Comparison of ENCODE assay signal across 8 mouse cellular contexts in genomic region chr8:4258678-4259077, GRCm38 (mm10). TPM values are rescaled to one million over a fixed set of nuclear protein-coding genes. Genes with fewer than 3 reads are reported as not detected.
DNase-seq lines count a peak whose midpoint lies in the region; ATAC-seq and TF ChIP-seq lines count a peak whose summit lies in the region.

No protein-coding gene starts in this region.

- DNase-seq in kidney, adult 11 months = peak; percentile 43
- DNase-seq in kidney, adult 8-10 months = no peak
- DNase-seq in ES-CJ7 (ENCODE audit: low read depth, low spot score) = peak; percentile 87
- DNase-seq in embryonic facial prominence, embryonic 11.5 days (ENCODE audit: low spot score) = peak; percentile 78
- no peak for DNase-seq in stomach, postnatal 0 days (ENCODE audit: low spot score)
- no peak for DNase-seq in right cerebral cortex, postnatal 14 days

- no peaks in the 10 kb centered on the region for H3K27me3 ChIP-seq in embryonic facial prominence, embryonic 11.5 days (ENCODE audit: control insufficient read depth, insufficient read depth, low read length)
- no peaks in the 10 kb centered on the region for H3K27me3 ChIP-seq in hindbrain, embryonic 12.5 days
- no peaks in the 10 kb centered on the region for H3K27me3 ChIP-seq in stomach, postnatal 0 days (ENCODE audit: control insufficient read depth, insufficient read depth, low read length)

- peak; percentile 77 for ATAC-seq in embryonic facial prominence, embryonic 11.5 days (replicated peaks; ENCODE audit: insufficient number of reproducible peaks, low FRiP score, low TSS enrichment, low read depth)
- ATAC-seq in hindbrain, embryonic 12.5 days (ENCODE audit: low FRiP score) = peak; percentile 83
- ATAC-seq in megakaryocyte, adult 5-6 weeks (ENCODE audit: poor library complexity, severe bottlenecking) = peak; percentile 13; the same call in 1 of the 2 replicates
- peak; percentile 52 for ATAC-seq in stomach, postnatal 0 days (ENCODE audit: low FRiP score, low TSS enrichment)

- H3K4me2 ChIP-seq in embryonic facial prominence, embryonic 11.5 days (ENCODE audit: low read depth, low read length) = peak overlapping the region; percentile 74
- H3K4me2 ChIP-seq in hindbrain, embryonic 12.5 days (replicated peaks) = peak overlapping the region; percentile 74
- H3K4me2 ChIP-seq in stomach, postnatal 0 days (replicated peaks; ENCODE audit: low read depth) = peak overlapping the region; percentile 94

- peak overlapping the region; percentile 94 for H3K9ac ChIP-seq in embryonic facial prominence, embryonic 11.5 days (replicated peaks; ENCODE audit: low read length)
- peak overlapping the region; percentile 86 for H3K9ac ChIP-seq in hindbrain, embryonic 12.5 days
- peak overlapping the region; percentile 67 for H3K9ac ChIP-seq in stomach, postnatal 0 days (ENCODE audit: low read length)

- under 1% methylated on average over 32 of the region's 32 CpGs for WGBS in embryonic facial prominence, embryonic 11.5 days
- under 1% methylated on average over 32 of the region's 32 CpGs for WGBS in hindbrain, embryonic 12.5 days
- under 1% methylated on average over 32 of the region's 32 CpGs for WGBS in stomach, postnatal 0 days

- no peaks in the 10 kb centered on the region for H3K4me1 ChIP-seq in embryonic facial prominence, embryonic 11.5 days (ENCODE audit: control insufficient read depth, insufficient read depth, low read length)
- peaks cover 37% of the 10 kb centered on the region for H3K4me1 ChIP-seq in hindbrain, embryonic 12.5 days
- H3K4me1 ChIP-seq in stomach, postnatal 0 days (replicated peaks; ENCODE audit: control insufficient read depth, insufficient read depth) = no peaks in the 10 kb centered on the region; the same call in 1 of the 2 replicates

- peaks cover 6% of the 10 kb centered on the region for H3K36me3 ChIP-seq in embryonic facial prominence, embryonic 11.5 days (replicated peaks; ENCODE audit: control insufficient read depth, insufficient read depth, low read depth, low read length)
- peaks cover 59% of the 10 kb centered on the region for H3K36me3 ChIP-seq in hindbrain, embryonic 12.5 days
- peaks cover 22% of the 10 kb centered on the region for H3K36me3 ChIP-seq in stomach, postnatal 0 days (ENCODE audit: control insufficient read depth, insufficient read depth, low read length)

- no peak for TF ChIP-seq EP300 in stomach, postnatal 0 days (optimal IDR thresholded peaks at IDR 0.05)

- H3K27ac ChIP-seq in embryonic facial prominence, embryonic 11.5 days (replicated peaks; ENCODE audit: low read depth, low read length) = peak overlapping the region; percentile 88
- H3K27ac ChIP-seq in hindbrain, embryonic 12.5 days = peak overlapping the region; percentile 97
- H3K27ac ChIP-seq in stomach, postnatal 0 days (replicated peaks) = peak overlapping the region; percentile 61

- peak overlapping the region; percentile 88 for H3K4me3 ChIP-seq in embryonic facial prominence, embryonic 11.5 days (ENCODE audit: low read depth, low read length)
- peak overlapping the region; percentile 82 for H3K4me3 ChIP-seq in hindbrain, embryonic 12.5 days
- H3K4me3 ChIP-seq in stomach, postnatal 0 days (ENCODE audit: low read depth, low read length) = peak overlapping the region; percentile 62

- no peaks in the 10 kb centered on the region for H3K9me3 ChIP-seq in embryonic facial prominence, embryonic 11.5 days (replicated peaks; ENCODE audit: control insufficient read depth, low read length)
- H3K9me3 ChIP-seq in hindbrain, embryonic 12.5 days (replicated peaks) = no peaks in the 10 kb centered on the region
- no peaks in the 10 kb centered on the region for H3K9me3 ChIP-seq in stomach, postnatal 0 days (ENCODE audit: control insufficient read depth, low read length)

- TF ChIP-seq CTCF in stomach, postnatal 0 days (IDR thresholded peaks at IDR 0.05; ENCODE audit: low read depth) = no peak

RNA-seq across cellular contexts. Expression of gene Ctxn1, which starts 0.4 kb away (rescaled TPM):
- polyA plus RNA-seq in embryonic facial prominence, embryonic 11.5 days (2014; fragmentation: Nextera tagmentation; extraction: Ambion mirVana) = 75.3 and 88.2 TPM in 2 replicates
- polyA plus RNA-seq in hindbrain, embryonic 12.5 days (2016; fragmentation: Nextera tagmentation; extraction: Ambion mirVana) = 194 and 195 TPM in 2 replicates
- 0.91 and 1.9 TPM in 2 replicates for total RNA-seq in megakaryocyte, adult 5-6 weeks (2015)
- total RNA-seq in megakaryocyte, adult 5-6 weeks (2017) = 0.15 TPM in 1 of 2 replicates, not detected in the other
- polyA plus RNA-seq in stomach, postnatal 0 days (2015; fragmentation: Nextera tagmentation; extraction: Ambion mirVana) = 43.9 and 53.1 TPM in 2 replicates

RNA-seq across cellular contexts. Expression of gene Snapc2, which starts 5.8 kb away (rescaled TPM):
- polyA plus RNA-seq in embryonic facial prominence, embryonic 11.5 days (2014; fragmentation: Nextera tagmentation; extraction: Ambion mirVana) = 59.8 and 67.4 TPM in 2 replicates
- 57.3 and 60.2 TPM in 2 replicates for polyA plus RNA-seq in hindbrain, embryonic 12.5 days (2016; fragmentation: Nextera tagmentation; extraction: Ambion mirVana)
- total RNA-seq in megakaryocyte, adult 5-6 weeks (2015) = 17.1 and 19.3 TPM in 2 replicates
- total RNA-seq in megakaryocyte, adult 5-6 weeks (2017) = 6.0 and 8.6 TPM in 2 replicates
- 33.8 and 35.6 TPM in 2 replicates for polyA plus RNA-seq in stomach, postnatal 0 days (2015; fragmentation: Nextera tagmentation; extraction: Ambion mirVana)

RNA-seq across cellular contexts. Expression of gene Tgfbr3l, which starts 10.7 kb away (rescaled TPM):
- 1.5 and 1.8 TPM in 2 replicates for polyA plus RNA-seq in embryonic facial prominence, embryonic 11.5 days (2014; fragmentation: Nextera tagmentation; extraction: Ambion mirVana)
- polyA plus RNA-seq in hindbrain, embryonic 12.5 days (2016; fragmentation: Nextera tagmentation; extraction: Ambion mirVana) = 4.0 and 8.7 TPM in 2 replicates
- 1.5 and 2.1 TPM in 2 replicates for total RNA-seq in megakaryocyte, adult 5-6 weeks (2015)
- total RNA-seq in megakaryocyte, adult 5-6 weeks (2017) = 0.44 and 2.5 TPM in 2 replicates
- 1.1 and 1.7 TPM in 2 replicates for polyA plus RNA-seq in stomach, postnatal 0 days (2015; fragmentation: Nextera tagmentation; extraction: Ambion mirVana)

RNA-seq across cellular contexts. Expression of gene Timm44, which starts 17.0 kb away (rescaled TPM):
- polyA plus RNA-seq in embryonic facial prominence, embryonic 11.5 days (2014; fragmentation: Nextera tagmentation; extraction: Ambion mirVana) = 70.2 and 74.3 TPM in 2 replicates
- polyA plus RNA-seq in hindbrain, embryonic 12.5 days (2016; fragmentation: Nextera tagmentation; extraction: Ambion mirVana) = 49.9 and 54.1 TPM in 2 replicates
- total RNA-seq in megakaryocyte, adult 5-6 weeks (2015) = 42.1 and 45.2 TPM in 2 replicates
- 60.3 and 68.0 TPM in 2 replicates for total RNA-seq in megakaryocyte, adult 5-6 weeks (2017)
- polyA plus RNA-seq in stomach, postnatal 0 days (2015; fragmentation: Nextera tagmentation; extraction: Ambion mirVana) = 37.8 and 38.4 TPM in 2 replicates

RNA-seq across cellular contexts. Expression of gene Gm49320, which starts 20.0 kb away (rescaled TPM):
- 0.53 and 0.67 TPM in 2 replicates for polyA plus RNA-seq in embryonic facial prominence, embryonic 11.5 days (2014; fragmentation: Nextera tagmentation; extraction: Ambion mirVana)
- 1.4 and 2.0 TPM in 2 replicates for polyA plus RNA-seq in hindbrain, embryonic 12.5 days (2016; fragmentation: Nextera tagmentation; extraction: Ambion mirVana)
- not detected in 2 replicates for total RNA-seq in megakaryocyte, adult 5-6 weeks (2015)
- 0.12 TPM in 1 of 2 replicates, not detected in the other for total RNA-seq in megakaryocyte, adult 5-6 weeks (2017)
- 0.42 and 0.56 TPM in 2 replicates for polyA plus RNA-seq in stomach, postnatal 0 days (2015; fragmentation: Nextera tagmentation; extraction: Ambion mirVana)

Comparison
In these comparisons a context has a peak if more than half of its experiments do, and no peak if none do; other contexts are left out.
1. DNase-seq: peak in kidney, adult 11 months (single experiment), ES-CJ7 (single experiment) and embryonic facial prominence, embryonic 11.5 days (single experiment); none in kidney, adult 8-10 months (0 of 2), stomach, postnatal 0 days (single experiment) and right cerebral cortex, postnatal 14 days (single experiment).
2. ATAC-seq: peak in every context shown above with its lines; median percentile 83 in hindbrain, embryonic 12.5 days; 77 in embryonic facial prominence, embryonic 11.5 days; 52 in stomach, postnatal 0 days; 13 in megakaryocyte, adult 5-6 weeks.
3. Peak in every context shown above with its lines, with median percentiles within 50 percentile points of each other: H3K27ac ChIP-seq, H3K4me2 ChIP-seq, H3K4me3 ChIP-seq and H3K9ac ChIP-seq.